Mouse (Mus musculus): ENCODE results near the gene Fam117a. TPM values are rescaled to one million over a fixed set of nuclear protein-coding genes. Genes with fewer than 3 reads are reported as not detected.

The Fam117a gene
- total RNA-seq (2021): 10 to 100 TPM in 1 of 2 experiments, 1 to 10 TPM in 1; 9.0 to 14.5 TPM
- long read RNA-seq, experiment 1, transcript Fam117a-201 (8 exons, 2,317 nt): major isoform, 10 of 15 reads
- long read RNA-seq, experiment 1, partial matches to known transcripts: 1 of 15 reads
- long read RNA-seq, experiment 1, other reads (novel, unspliced or antisense): 4 of 15 reads
- long read RNA-seq, experiment 2, transcript Fam117a-201 (8 exons, 2,317 nt): major isoform, 5 of 6 reads
- long read RNA-seq, experiment 2, partial matches to known transcripts: 1 of 6 reads
- long read RNA-seq, experiment 2, other reads (novel, unspliced or antisense): 0 of 6 reads

DNA sequence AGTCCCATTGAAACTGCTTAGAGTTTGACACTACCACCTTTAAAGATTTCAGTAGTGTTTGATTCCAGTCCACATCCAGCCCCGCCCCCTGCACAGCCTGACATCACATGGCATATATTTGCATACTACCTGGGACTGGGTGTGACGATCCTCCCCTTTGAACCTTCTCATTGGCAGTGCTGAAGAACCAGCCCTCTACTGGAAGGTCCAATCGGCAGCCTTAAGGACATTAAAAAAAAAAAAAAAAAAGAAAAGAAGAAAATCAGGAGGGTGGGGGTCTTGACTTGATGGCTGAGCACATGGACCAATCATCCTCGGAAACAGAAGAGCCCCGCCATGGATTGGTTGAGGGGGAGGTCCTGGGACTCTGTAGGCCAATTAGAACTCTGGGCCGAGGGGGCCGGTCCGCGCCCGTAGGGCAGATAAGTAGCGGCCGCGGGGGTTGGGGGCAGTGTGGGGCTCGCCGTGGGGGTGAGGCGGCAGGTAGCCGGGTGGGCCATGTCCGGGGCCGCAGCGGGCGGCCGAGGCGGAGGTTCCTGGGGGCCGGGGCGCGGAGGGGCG is at the start of gene Fam117a:
Gene Fam117a (plus strand): TSS at position 451 of the 561 bp plus-strand sequence.
- DNase-seq: peak; percentile 78

DNA sequence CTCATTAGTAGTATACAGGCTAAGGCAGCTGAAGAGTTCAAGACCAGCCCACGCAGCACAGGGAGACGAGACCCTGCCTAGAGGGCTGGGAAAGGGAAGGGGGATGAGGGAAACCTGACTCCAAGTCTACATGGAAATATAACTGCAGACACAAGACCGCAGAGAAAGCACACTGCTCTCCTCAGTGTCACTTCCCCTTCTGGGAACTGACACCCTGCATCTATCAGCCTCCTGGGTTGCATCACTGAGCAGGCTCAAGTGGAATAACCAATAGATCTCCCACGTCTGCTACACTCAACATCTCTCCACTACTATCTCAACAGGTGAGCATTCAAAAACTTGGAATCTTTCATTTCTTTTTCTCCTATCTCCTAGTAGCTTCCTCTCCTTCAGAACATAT is 44.8 kb upstream of the Fam117a start:
- no peak for DNase-seq

DNA sequence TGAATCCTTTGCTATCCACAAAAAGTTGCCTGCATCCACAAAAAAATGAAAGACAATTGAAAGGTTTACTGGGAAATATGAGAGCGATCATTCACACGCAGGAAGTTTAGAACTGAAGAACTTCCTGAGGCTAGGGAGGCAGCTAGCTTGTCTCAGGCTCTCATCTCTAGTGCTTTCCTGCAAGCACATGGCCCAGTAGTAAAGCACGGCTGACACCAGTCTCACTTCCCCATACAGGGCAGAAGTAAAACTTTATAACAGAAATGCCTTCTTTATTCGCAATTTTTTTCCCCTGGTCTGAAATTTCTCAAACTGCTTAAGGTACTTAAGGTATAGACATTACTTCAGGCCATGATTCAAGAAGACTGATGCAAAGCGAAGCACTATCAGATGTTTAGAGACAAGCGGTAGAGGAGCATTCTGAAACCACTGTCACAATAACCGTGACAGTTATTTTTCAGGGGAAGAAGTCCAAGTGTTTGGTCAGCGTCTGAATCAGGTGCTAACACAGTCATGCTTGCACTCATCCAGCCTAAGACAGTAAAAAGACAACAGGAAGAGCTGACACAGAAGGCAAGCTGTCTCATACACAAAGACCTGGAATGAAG is 43.7 kb upstream of the Fam117a start:
- no peak for DNase-seq

DNA sequence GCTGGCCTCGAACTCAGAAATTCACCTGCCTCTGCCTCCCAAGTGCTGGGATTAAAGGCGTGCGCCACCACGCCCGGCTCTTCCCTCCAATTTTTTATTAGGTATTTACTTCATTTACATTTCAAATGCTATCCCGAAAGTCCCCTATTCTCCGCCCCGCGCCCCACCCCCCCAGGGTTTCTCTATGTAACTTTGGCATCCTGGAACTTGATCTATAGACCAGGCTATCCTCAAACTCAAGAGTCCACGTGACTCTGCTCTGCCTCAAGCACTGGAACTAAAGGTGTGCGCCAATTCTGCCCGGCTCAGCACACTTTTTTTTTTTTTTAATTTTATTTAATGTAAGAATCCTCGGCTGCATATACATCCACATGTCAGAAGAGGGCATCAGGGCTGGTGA is 41.1 kb upstream of the Fam117a start:
- DNase-seq: no peak

DNA sequence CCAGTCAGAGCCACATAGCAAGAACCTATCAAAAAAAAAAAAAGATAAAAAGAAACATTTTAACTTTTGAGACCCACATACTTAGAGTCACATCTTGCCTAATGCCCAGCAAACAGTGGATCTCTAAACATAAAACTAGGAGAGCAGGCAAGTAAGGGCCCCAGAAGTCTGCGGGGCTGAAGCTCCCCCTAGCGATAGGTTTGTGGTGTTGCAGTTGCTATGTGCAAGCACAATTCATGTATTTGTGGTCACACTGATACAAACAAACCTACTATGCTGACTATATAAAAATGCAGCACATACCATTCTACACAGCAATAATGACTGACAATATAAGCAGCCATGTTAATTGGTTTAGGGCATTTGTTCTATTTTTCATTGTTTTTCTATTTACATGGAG is 38.7 kb upstream of the Fam117a start:
- DNase-seq: no peak

DNA sequence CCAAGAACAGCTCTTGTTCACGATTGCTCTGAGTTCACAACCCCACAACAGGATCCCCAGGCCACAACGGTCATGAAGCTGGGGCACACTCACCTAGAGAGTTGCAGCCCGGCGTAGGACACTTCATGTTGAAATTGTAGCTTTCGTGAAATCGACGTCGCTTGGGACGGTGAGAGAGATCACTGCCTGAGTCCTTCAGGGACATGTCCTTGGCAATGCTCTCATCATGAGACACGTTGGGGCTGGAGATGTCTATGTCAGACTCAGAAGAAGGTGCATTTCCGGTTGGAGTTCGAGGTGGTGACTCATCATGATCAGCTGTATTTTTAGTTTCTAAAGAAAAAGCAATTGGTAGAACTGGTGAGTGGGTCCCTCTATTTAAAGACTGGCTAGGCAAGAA is 36.9 kb upstream of the Fam117a start:
- DNase-seq: no peak

DNA sequence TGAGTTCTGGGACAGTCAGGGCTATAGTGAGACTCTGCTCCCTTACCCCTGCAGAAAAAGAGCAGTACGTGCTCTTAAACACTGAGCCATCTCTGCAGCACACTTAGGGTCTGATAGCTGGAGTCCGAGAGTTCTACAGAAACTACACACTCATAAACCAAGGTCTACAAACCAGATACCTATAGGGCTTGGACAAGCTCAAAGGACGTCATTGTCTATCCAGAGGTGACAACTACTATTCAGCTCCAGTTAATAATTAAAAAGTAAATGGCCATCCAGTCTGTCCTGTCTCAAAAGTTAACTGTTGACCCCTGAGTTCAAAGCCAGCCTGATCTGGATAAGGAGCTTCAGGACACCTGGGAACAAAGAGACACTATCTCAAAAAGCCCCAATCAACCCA is 35.0 kb upstream of the Fam117a start:
- no peak for DNase-seq

DNA sequence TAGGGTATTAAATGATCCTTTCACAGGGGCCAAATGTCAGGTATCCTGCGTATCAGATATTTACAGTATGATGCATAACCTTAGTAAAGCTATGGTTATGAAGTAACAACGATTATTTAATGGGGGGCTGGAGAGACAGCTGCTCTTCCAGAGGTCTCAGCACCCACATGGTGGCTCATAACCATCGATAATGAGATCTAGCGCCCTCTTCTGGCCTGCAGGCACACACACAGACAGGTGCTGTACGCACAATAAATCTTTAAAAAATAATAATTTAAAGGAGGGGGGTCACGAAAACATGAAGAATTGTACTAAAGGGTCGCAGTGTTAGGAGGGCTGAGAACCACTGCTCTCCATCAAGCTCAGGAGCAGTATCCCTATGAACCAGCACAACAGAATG is 31.2 kb upstream of the Fam117a start:
- no peak for DNase-seq

DNA sequence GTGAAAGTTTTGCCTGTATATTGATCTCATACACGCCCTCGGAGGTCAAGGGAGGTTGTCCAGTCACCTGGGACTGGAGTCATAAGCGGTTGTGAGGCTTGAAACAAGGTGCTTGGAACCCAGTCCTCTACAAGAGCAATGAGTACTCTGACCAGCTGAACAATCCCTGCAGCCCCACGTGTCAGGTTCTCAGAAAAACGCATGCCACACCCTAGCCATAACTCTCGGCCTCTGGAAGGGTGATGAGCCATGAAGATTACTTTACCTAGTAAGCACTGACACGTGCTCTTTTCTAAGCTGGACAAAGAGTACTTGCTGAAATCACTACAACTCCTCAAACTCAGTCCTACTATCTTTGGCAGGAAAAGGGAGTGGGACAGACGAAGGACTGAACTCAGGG is 29.3 kb upstream of the Fam117a start:
- no peak for DNase-seq

DNA sequence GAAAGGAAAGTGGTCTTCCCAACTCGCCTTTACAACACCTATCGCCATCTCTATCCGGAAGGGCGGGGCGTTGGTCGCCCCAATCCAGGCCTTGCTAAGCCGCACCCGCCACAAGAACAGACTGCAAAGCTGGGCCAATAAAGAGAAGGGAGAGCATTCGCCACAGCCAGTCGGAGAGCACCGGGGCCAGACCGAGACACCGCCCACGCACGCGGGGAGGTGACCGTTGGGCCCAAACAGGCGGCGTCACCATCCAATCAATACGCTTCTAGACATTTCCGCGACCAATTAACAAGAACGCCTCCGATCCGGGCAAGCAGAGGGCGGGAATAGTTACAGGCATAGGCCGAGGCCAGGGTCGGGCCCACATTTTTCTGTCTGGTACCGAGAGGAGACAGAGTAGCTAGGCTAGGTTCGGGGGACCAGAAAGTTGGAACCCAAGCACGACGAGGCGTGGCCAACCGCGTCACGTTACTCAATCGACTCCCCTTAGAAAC is 27.3 kb upstream of the Fam117a start:
- peak; percentile 93 for DNase-seq

DNA sequence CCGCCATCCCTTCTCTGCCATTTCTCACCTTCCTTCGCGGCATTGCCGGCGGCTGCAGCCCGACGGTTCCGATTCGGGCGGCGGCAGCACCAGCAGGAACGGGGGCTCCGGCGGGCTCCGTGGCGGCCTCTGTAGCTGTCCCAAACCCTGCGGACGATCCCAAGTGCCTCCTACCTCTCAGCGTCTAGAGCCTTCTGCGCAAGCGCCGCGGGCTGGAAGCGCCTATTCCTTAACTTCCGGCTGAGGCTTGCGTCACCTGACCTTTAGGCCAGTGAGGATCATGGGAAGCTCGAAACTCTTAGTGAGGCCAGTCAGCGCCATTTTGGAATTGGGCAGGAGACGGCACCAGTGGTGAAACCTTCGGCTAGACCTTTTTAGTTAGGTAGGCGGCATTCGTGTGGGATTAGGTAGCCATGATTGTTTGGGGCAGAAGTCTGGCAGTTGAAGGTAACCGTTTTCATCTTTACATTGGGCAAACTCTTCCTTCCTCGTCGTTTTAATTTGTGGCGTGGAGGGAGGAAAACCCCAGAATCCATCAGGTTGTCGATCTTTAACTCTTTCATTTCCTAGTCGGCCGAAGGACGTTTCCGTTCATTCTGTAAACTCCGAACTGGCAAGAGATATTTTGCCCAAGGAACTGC is 26.7 kb upstream of the Fam117a start, which contains the start of gene Kat7:
Gene Kat7 (minus strand): TSS at position 240 of the 641 bp plus-strand sequence.
- DNase-seq: peak; percentile 93

DNA sequence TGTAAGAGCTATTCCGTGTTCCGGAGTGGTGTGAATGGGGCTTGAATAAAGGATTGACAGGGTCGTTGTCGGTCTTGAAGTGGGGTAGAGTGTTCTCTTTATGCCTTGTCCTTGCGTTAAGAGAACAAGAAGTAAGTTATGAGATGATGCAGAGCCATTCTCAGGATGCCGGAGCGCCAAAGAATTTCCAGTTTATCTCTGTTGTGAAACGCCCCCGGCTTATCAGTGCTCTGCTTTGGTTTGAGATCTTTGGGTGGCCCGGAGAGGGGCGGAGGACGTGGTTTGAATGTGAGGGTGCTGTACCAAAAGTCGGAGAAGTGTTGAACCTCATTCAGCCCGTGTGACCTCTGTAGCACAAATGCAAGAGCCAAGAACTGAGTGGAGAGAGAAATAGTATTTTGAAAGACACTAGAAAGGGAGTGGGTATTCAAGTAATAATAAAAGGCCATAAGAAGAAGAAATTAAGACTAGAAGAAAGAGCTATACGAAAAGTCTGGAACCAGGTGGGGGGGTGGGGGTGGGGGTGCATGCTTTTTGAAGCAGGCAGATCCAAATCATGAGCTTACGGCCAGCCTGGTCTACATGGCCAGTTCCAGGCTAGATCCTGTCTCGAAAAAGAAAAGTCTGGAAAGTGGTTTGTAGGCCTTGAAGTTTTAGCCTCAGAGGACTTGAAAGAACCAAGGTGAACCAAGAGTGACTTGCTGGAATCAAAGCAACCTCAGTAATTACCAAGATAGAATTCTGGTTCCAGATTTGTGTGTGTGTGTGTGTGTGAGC is 26.0 kb upstream of the Fam117a start:
- no peak for DNase-seq

DNA sequence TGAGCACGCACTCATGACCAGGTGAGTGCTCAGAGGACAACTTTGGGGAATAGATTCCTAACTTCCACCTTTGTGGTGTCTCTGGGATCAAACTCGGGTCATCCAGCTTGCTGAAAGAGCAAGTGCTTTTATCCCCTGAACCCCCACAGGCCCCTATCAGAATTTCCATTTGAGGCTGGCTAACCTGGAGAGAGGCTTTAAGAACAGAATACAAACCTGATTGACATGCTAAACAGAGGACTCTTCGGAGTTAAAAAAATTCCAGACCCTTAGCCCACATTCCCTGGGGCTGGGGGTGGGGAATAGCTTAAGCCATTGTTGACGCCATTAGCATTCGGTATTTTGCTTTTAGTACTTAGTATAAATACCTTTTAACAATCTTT is 25.4 kb upstream of the Fam117a start:
- no peak for DNase-seq

DNA sequence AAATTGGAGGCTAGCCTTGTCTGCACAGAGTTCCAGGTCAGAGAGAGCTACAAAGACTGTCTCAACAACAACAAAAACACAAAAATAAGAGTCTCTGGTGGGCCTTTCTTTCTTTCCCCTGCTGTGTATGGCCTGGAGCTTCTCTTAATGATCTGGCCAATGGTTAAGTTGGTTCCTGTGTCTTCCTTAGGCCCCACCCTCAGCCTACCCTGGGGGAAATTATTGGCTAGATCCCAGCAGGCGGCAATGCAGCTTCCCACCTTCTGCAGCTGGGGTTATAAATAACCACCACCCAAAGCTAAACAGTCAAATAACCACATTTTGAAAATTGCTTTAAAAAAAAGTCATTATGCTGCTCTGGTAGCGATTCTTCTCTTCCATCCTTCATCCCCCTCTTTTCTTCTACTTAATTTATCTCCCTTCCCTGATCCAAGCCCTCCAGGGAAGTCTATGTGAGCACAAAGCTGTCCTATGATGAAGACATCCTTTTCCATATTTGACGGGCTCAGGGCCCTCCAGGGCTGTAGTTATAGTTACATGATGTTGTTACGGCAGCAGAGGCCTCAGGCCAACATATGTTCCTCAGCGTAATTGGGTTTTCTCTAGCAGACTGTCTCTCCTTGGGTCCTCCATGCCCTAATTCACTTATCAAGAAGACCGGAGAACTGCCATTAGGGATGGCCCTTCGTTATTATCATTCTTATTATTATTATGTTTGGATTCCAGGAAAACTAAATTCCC is 21.4 kb upstream of the Fam117a start:
- DNase-seq: peak; percentile 8

DNA sequence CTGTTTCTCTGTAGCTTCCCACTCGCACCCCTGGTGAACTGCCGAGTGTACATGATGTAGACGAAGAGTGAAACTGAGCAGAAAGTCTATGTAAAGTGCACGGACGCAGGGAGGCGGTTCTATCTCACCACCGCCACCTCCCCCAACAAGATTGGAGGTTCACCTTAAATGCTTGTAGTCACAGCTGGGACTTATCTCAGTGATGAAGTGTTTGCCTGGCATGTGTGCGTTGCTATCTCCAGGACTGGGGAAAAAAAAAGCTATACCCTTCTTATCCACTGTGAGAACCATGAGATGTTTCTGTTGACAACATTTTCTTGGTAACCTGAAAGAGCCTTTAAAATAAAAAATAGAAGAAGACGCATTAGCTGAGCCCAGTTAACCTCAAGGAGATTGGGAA is 18.7 kb upstream of the Fam117a start:
- DNase-seq: no peak

DNA sequence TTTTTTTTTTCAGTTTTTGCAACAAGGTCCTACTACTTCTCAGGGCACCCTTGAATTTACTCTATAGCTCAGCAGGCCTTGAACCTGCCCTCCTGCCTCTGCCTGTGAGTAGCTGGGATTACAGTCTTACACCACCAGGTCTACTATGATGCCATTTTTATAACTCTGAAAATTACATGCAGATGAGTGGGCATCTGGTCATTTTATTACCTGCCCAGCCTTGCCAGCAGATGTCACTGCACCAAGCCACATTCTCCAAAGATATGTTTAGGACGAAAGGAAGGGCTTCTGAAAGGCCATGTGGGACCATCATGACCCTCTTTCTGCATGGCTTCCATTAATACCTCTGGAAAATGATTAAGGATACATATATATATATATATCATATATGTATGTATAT is 17.3 kb upstream of the Fam117a start:
- DNase-seq: no peak

DNA sequence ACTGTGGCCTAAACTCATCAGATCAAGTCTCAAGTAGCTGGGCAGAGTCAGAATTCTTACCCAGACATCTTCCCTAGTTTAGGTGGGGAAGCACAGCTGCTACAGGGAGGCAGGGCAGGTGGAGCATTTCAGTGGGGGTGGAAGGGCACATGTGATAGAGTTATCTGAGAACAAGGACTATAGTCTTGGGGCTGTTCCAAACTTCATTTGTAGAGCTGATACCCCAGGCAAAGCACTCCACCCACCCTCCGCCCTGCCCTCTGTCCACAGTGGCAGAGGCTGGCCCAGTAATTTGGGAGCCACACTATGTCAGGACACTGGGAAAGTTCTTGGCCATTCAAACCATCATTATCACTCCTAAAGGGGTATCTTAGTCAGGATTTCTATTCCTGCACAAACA is 16.8 kb upstream of the Fam117a start:
- no peak for DNase-seq

DNA sequence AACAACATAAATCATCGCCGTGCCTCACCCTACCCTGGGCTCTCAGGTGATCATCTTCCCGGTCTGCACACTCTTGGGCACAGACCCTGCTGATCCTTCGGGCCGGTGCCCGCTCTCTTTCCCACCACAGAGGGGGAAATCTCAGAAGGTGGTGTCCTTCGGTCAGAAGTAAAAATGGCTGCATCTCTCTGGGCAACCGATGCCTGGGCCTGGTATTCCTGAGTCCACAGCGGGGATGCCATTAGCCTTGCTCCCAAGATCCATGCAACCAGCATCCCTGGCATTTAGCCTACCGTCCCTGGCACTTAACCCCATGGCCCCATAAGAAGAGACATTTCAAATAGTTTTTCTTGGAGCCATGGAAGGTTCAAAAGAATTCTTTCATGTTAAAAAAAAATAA is 12.6 kb upstream of the Fam117a start:
- DNase-seq: no peak

DNA sequence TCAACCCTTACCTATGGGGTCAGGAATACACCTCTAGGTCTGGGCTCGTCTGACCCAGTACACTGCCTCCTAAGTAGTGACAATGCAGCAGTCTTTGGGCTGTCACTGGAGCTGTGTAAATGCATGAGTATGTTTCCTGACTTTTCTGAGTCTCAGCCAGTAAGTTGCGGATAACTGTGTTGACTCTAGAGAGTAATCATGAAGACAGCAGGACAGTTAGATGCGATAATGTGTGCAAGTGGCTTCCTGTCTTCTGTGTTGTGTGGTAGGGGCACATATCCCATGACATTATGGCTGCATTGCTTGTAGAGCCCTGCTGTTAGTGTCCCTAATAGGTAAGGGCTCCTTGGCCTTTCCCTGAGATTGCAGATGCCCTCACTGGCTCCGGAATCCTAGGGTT is 11.0 kb upstream of the Fam117a start:
- DNase-seq: no peak

DNA sequence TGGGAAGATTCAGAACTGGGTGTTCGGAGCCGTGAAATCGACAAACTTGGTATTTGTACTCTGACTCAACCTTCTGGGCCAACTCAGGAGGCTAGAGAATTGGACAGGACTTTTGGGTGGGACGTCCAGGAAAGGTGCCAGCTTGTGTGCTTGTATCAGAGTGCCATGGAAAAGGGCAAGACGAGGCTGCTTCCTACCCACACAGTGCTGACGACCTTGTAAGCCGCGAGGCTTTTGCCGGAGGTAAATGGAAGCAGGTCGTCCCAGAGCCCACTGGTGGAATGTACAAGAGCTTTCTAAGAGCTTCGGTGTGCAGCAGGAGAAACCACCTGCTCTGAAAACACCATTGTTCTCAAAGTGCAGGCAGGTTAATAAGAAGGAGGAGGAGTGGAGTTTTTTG is 10.6 kb upstream of the Fam117a start:
- no peak for DNase-seq

DNA sequence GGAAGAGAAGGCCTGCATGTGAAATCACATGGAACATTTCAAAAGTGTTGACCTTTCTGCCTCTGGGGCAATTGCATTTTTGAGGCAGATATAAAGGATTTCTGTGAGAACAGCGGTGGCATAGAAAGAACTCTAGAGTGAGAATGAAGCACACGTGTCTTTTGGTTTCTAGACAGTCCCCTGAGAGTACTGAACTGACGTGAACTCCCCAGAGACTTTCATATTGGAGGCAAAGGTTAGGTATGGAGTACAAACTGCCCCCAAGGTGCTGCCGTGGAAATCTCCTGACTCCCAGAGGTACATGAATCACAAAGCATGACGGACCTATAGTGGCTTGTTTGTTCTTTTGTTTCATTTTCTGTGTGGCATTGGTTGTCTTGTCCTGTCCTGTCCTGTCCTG is 8.2 kb upstream of the Fam117a start:
- no peak for DNase-seq

DNA sequence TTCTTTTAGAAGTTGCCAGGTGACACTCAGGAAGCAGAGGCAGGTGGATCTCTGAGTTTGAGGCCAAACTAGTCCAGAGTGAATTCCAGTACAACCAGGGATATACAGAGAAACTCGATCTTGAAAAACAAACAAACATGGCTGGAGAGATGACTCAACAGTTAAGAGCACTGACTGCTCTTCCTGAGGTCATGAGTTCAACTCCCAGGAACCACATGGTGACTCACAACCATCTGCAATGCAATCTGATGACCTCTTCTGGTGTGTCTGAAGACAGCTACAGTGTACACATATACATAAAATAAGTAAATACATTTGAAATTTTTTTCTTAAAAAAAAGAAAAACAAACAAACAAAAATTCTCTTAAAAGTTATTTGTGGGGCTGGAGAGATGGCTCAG is 6.2 kb upstream of the Fam117a start:
- no peak for DNase-seq
